Mouse (Mus musculus) liver, postnatal 0 days (tissue): Measurements from ENCODE around the gene Dpm2. TPM values are rescaled to one million over a fixed set of nuclear protein-coding genes. Genes with fewer than 3 reads are reported as not detected.

Source experiments
- ATAC-seq: fragments of 200-750 bp; cut with Nextera tagmentation; 2 replicates; pipeline ENCODE4 v1.8.0; 2017; ENCODE audit warnings: mild to moderate bottlenecking, moderate library complexity
- DNase-seq: peaks from one replicate; pipeline ENCODE4 v3.0.0-alpha.2; 2016
- H3K27ac ChIP-seq: fragments of 300-500 bp; sonication (generic); 2 replicates; pipeline ENCODE4 v1.5.1; 2014; ENCODE audit warnings: antibody characterized with exemption, moderate library complexity, mild to moderate bottlenecking, low read depth
- H3K27me3 ChIP-seq: fragments of 300-500 bp; sonication (generic); 2 replicates; pipeline ENCODE4 v1.6.1; 2014; ENCODE audit warnings: low read length, control low read depth, mixed read lengths; ENCODE audit not compliant: insufficient read depth
- H3K36me3 ChIP-seq: fragments of 300-500 bp; sonication (generic); replicated peaks from 2 replicates; pipeline ENCODE4 v1.6.1; 2014; ENCODE audit warnings: mild to moderate bottlenecking, control low read depth, low read length, moderate library complexity, mixed read lengths; ENCODE audit not compliant: insufficient read depth
- H3K4me1 ChIP-seq: fragments of 300-500 bp; sonication (generic); 2 replicates; pipeline ENCODE4 v1.6.1; 2014; ENCODE audit warnings: antibody characterized with exemption, mild to moderate bottlenecking, control low read depth; ENCODE audit not compliant: insufficient read depth
- H3K4me2 ChIP-seq: fragments of 300-500 bp; sonication (generic); 2 replicates; pipeline ENCODE4 v1.6.1; 2014; ENCODE audit warnings: low read depth, mild to moderate bottlenecking, low read length, moderate library complexity, mixed read lengths
- H3K4me3 ChIP-seq: fragments of 300-500 bp; sonication (generic); 2 replicates; pipeline ENCODE4 v1.5.1; 2014; ENCODE audit warnings: low read depth, low read length
- H3K9ac ChIP-seq: fragments of 300-500 bp; sonication (generic); replicated peaks from 2 replicates; pipeline ENCODE4 v1.6.1; 2014; ENCODE audit warnings: mild to moderate bottlenecking, moderate library complexity
- H3K9me3 ChIP-seq: fragments of 300-500 bp; sonication (generic); 2 replicates; pipeline ENCODE4 v1.6.1; 2016; ENCODE audit warnings: mild to moderate bottlenecking, control low read depth, low read length, mixed read lengths
- CTCF ChIP-seq: sonication (generic); IDR thresholded peaks from 2 replicates; pipeline ENCODE4 v1.5.1; 2016; ENCODE audit warnings: antibody characterized with exemption, low read depth
- EP300 ChIP-seq: IDR thresholded peaks from 2 replicates; pipeline ENCODE4 v1.6.1; 2016; ENCODE audit warnings: antibody characterized with exemption, low read depth, mild to moderate bottlenecking
- WGBS: fragments of 180-500 bp; shearing (Covaris S2); extraction: QIAGEN DNeasy Blood & Tissue Kit; methylation state at CpG from one replicate; pipeline ENCODE4 v1.1.7; 2014; ENCODE audit not compliant: insufficient replicate concordance; 5-methylcytosine and 5-hydroxymethylcytosine counted together
- polyA plus RNA-seq: library from polyadenylated mRNA; unstranded; fragments of >200 nt; fragmentation: Nextera tagmentation; extraction: Ambion mirVana; gene quantifications from 2 replicates; pipeline ENCODE4 v1.2.1, GENCODE M21; 2015

Gene Dpm2
- polyA plus RNA-seq, 1 experiment from 2014 or later = 41.7 TPM

DNA sequence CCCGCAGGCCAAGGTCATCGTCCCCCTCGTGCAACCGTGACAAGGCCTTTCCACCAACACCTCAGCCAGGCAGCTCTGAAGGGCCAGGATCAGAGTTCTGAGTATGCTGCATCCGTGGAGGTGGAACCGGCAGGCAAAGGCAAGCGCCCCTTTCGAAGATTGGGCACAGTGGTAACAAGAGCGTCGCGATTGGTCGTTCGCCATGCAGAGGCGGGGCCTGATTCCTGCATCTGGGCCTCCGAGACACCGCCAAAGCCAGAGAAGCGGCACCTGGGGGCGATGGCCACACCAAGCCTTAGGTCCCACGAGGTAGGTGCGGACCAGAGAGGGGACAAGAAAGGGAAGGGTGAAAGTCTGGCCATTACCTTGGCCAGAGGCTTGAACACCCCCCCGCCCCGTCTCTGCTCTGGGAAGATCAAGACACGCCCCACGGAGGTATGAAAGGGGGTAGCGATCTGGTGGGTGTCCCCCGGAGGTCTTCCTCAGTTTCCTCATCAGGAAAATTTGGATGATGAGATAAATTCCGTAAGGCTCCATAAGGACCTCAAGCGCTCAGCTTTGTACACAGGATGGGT lies 5.0 kb downstream of the Dpm2 start, which contains the start of gene 9430097D07Rik:
9430097D07Rik (minus strand) TSS at position 99 of the 575 bp plus-strand sequence.
- Histone ChIP-seq H3K36me3 (peaks cover 5% of the 10 kb centered on the region; the same call in 1 of the 2 replicates), H3K4me3 (peak within 1 kb of the TSS; percentile 11; the same call in 1 of the 2 replicates), H3K27me3 (peaks cover 17% of the 10 kb centered on the region), H3K4me2 (peak within 1 kb of the TSS; percentile 61), H3K9me3 (no peaks in the 10 kb centered on the region), H3K27ac (no peak within 1 kb of the TSS), H3K9ac (no peak within 1 kb of the TSS), H3K4me1 (peaks cover 15% of the 10 kb centered on the region; the same call in 1 of the 2 replicates)
- 16% methylated on average over 28 of the region's 28 CpGs for WGBS
- peak; percentile 24 for ATAC-seq
- peak; percentile 46 for DNase-seq
- TF ChIP-seq EP300 = no peak
- TF ChIP-seq CTCF = no peak

DNA sequence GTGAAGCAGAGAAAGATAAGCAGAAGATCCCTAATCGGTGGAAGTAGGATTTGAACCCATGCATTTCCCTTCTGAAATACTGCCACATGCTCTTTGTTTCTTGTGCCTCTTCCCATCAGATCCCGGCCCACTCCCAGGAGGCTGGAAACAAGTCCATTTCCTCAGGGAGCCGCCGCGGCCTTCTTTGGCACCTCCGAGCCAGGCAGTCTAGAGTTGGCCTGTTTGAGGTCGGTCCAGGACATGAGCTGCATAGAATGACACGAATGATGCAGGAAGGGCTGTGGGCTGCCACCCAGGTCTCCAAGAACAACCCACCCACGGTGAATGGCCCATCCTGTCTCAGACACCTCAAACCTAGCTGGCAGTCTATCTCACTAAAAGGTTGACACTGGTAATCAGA lies 5.9 kb downstream of the Dpm2 start:
- Histone ChIP-seq H3K27ac (no peak overlapping the region), H3K4me1 (peaks cover 12% of the 10 kb centered on the region; the same call in 1 of the 2 replicates), H3K9me3 (no peaks in the 10 kb centered on the region), H3K9ac (no peak overlapping the region), H3K27me3 (peaks cover 17% of the 10 kb centered on the region), H3K4me2 (no peak overlapping the region), H3K36me3 (peaks cover 5% of the 10 kb centered on the region; the same call in 1 of the 2 replicates), H3K4me3 (no peak overlapping the region)
- 73% methylated on average over 9 of the region's 9 CpGs for WGBS
- no peak for ATAC-seq
- TF ChIP-seq EP300 (no peak), CTCF (no peak)
- no peak for DNase-seq

DNA sequence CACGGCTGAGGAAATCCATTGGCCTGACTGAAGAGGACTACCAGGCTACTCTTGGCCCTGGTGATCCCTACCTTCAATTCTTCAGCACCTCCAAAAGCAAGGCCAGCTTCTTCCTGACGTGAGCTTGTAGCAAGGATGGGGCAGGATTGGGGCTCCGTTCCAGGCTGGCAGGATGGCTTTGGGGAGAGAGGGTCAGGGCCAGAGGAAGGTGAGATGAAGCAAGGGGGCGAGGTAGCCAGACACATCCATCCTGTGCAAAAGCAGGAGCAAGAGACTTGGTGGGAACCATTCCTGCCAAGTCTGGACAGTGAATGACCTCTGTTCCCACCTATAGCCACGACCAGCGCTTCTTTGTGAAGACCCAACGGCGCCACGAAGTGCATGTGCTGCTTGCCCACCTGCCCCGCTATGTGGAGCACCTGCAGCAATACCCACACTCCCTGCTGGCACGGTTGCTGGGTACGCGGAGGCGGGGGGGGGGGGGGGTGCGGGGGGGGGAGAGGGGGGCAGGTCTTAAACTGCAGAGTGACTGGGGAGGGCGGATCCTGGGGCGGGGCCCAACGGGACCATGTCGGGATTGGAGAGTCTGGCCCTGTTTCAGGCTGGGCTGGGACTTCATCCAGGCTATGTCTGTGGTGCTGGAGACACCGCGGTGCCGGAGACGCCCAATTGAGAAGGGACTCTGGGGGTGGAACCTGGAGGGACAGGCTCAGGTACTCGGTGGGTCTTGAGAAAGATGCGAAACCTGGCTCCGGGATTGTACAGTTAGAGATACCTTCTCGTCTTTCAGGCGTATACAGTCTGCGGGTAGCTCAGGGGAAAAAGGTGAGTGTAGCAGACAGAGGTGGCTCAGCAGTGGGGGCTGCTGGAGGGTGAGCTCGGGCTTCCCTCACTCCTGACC lies 7.7 kb downstream of the Dpm2 start:
- TF ChIP-seq EP300 (no peak), CTCF (no peak)
- no peak overlapping the region for H3K4me2 ChIP-seq
- H3K4me1 ChIP-seq = peaks cover 15% of the 10 kb centered on the region
- no peaks in the 10 kb centered on the region for H3K36me3 ChIP-seq
- peaks cover 22% of the 10 kb centered on the region for H3K27me3 ChIP-seq
- no peak overlapping the region for H3K27ac ChIP-seq
- ATAC-seq (no peak), DNase-seq (no peak)
- H3K9ac ChIP-seq = no peak overlapping the region
- 48% methylated on average over 23 of the region's 30 CpGs for WGBS
- no peaks in the 10 kb centered on the region for H3K9me3 ChIP-seq
- no peak overlapping the region for H3K4me3 ChIP-seq

DNA sequence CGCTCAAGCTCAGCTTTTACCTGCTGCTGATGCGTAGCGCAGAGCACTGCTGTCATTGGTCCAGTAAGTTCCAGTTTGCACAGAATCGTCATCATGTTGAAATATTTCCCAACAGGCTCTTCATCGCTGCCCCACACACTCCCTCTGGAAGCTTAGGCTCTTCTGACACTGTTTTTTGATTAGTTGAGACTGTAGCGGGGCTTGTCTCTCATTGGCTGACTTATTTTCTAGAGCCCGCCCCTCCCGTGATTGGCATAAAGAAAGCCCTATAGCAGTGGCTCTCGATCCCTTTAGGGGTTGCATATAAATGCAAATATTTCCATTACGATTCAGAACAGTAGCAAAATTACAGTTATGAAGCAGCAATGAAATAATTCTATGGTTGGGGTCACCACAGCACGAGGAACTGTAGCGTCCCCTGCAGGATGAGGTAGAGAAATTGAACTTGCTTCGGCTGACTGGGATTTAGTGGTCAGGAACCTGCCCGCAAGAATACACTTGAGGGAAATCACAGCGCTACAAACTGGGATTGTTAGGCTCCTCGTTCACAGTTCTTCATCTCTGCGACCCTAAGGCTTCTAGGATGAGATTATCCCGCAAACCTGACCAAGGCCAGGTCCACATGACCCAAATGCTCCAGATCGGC lies 10.9 kb downstream of the Dpm2 start:
- H3K4me3 ChIP-seq = no peak overlapping the region
- H3K4me2 ChIP-seq = peak overlapping the region; percentile 44; the same call in 1 of the 2 replicates
- WGBS = 44% methylated on average over 19 of the region's 19 CpGs
- H3K27ac ChIP-seq = no peak overlapping the region
- DNase-seq = peak; percentile 53
- no peak overlapping the region for H3K9ac ChIP-seq
- peak; percentile 54 for ATAC-seq
- H3K36me3 ChIP-seq = no peaks in the 10 kb centered on the region
- no peaks in the 10 kb centered on the region for H3K9me3 ChIP-seq
- H3K4me1 ChIP-seq = peaks cover 10% of the 10 kb centered on the region
- H3K27me3 ChIP-seq = peaks cover 14% of the 10 kb centered on the region; the same call in 1 of the 2 replicates
- TF ChIP-seq CTCF (peak; percentile 29; the same call in 1 of the 2 replicates), EP300 (no peak)

DNA sequence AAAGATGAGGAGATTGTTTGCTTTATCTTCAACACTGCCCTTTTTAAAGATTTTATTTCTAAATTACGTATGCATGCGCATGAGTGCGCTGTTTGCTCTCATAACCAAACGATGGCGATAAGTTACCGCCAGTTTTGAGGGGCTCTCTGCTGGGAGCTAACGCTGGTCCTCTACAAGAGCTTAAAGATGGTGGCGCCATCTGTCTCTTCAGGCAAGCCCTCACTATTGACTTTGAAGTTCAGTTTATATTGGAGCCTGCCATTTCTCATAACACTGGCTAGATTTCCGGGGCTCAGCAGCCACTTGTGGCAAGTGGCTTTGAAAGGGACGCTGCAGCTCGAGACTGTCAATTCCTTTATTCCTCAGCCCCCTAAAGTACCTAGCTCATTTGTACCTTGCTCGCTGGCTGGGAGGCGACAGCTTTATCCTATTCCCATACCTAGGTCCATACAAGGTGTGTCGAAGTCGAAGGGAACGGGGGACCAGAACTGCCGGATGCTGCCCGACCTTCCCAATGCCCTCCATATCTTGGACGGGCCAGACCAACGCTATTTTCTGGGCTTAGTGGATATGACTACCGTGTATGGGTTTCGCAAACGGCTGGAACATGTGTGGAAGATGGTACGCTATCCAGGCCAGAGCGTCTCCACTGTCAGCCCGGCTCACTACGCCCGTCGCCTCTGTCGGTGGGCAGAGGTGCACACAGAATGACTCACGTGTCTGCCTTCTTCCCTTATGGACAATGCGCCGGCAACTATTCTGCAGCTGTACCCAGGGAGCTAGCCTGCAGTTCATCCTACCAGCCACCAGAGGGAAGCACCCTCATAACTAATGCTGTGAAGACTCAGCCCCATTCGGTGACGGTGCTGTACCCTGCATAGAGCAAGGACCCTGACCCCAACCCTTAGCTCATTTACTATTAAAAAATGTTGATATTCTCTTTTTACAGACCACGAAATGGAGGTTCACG lies 12.5 kb downstream of the Dpm2 start:
- TF ChIP-seq EP300 (no peak), CTCF (peak; percentile 98)
- ATAC-seq = peak; percentile 59

More for the DNA sequence above, 12.5 kb downstream of the Dpm2 start:
- H3K27me3 ChIP-seq = peaks cover 14% of the 10 kb centered on the region; the same call in 1 of the 2 replicates
- H3K9me3 ChIP-seq = no peaks in the 10 kb centered on the region
- 12% methylated on average over 37 of the region's 37 CpGs for WGBS
- H3K4me1 ChIP-seq = peaks cover 19% of the 10 kb centered on the region
- peak overlapping the region; percentile 64 for H3K4me2 ChIP-seq
- DNase-seq = peak; percentile 78
- peak overlapping the region; percentile 2; the same call in 1 of the 2 replicates for H3K4me3 ChIP-seq
- H3K27ac ChIP-seq = no peak overlapping the region
- H3K36me3 ChIP-seq = no peaks in the 10 kb centered on the region
- H3K9ac ChIP-seq = no peak overlapping the region; the same call in 1 of the 2 replicates
